Mouse (Mus musculus): ENCODE results near the gene Nfkbia. TPM values are rescaled to one million over a fixed set of nuclear protein-coding genes. Genes with fewer than 3 reads are reported as not detected.
A peak's percentile ranks its signal among the peaks of the same experiment; 100 is the strongest.

Nfkbia gene
- polyA plus RNA-seq, 1 experiment from 2014 or later = 56.9 TPM

DNA sequence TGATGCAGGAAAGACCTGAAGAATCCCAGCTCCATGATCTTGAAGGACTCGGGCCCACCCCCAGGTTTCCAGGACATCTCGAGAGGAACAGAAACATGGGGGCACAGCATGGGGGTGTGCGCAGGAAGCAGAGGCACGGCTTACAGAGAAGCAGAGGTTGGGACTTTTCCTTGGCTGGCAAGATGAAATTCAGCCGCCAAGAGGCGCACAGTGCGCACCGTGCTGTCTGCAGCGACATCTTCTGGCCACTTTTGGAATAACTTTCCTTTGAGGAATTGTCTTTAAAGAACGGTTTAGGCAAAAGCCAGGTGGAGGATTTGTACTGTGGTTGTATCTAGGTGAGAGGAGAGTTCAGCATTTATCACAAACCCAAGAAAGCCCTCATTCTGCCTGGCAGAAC is 6.6 kb upstream of the Nfkbia start:
- DNase-seq (ENCODE audit: low spot score) = peak; percentile 87
- H3K4me1 ChIP-seq = peaks cover 7% of the 10 kb centered on the region; the same call in 1 of the 2 replicates
- no peaks in the 10 kb centered on the region for H3K36me3 ChIP-seq
- H3K9me3 ChIP-seq (replicated peaks) = no peaks in the 10 kb centered on the region
- no peak overlapping the region for H3K27ac ChIP-seq
- H3K4me3 ChIP-seq = no peak overlapping the region
- WGBS = 1% methylated on average over 10 of the region's 10 CpGs
- H3K27me3 ChIP-seq (ENCODE audit: low read depth, poor library complexity, severe bottlenecking) = peaks cover 4% of the 10 kb centered on the region; the same call in 1 of the 2 replicates

- 51% methylated on average over 8 of the region's 8 CpGs for WGBS
- Histone ChIP-seq H3K4me1 (peaks cover 16% of the 10 kb centered on the region), H3K9me3 (replicated peaks) (no peaks in the 10 kb centered on the region), H3K27me3 (ENCODE audit: low read depth, poor library complexity, severe bottlenecking) (no peaks in the 10 kb centered on the region), H3K36me3 (no peaks in the 10 kb centered on the region), H3K4me3 (no peak overlapping the region), H3K27ac (no peak overlapping the region)
- DNase-seq (ENCODE audit: low spot score) = no peak
Measured at GRCm38 (mm10) chr12:55497737-55498136, 5.3 kb upstream of the Nfkbia start.

DNA sequence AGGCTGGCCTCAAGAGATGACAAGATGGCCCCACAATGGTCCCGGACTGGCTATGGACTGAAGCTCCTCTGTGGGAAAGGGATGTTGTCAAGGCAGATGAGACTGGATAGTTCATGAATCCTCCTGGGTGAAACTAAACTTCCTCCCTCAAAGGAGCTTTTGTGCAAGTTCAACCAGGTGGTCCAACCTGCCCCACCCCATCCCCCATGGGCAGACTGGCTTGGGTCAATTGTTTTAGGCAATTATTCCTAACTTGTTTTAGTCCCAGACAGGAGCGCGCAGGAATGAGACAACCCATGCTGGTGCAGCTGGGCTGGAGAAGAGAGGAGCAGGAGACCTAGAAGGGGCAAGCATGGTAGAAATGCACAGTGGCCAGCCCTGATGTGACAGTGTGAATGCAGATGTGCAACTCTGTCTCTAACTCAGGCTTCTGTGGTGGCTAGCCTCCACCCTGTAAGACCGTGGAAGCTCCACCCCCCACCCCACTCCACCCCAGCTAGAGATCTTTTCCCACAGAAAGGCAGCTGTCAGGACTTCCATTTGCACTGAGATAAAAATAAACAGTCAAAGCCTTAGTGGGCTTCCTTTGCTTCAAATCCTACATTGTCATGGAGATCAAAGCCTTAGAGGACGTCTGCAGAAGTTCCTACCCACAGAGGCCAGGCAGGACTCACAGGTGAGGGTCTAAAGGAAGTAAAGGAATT is 3.6 kb upstream of the Nfkbia start:
- Histone ChIP-seq H3K36me3 (peaks cover 2% of the 10 kb centered on the region), H3K27ac (no peak overlapping the region), H3K4me3 (no peak overlapping the region), H3K27me3 (ENCODE audit: low read depth, poor library complexity, severe bottlenecking) (no peaks in the 10 kb centered on the region), H3K9me3 (replicated peaks) (no peaks in the 10 kb centered on the region), H3K4me1 (peaks cover 25% of the 10 kb centered on the region)
- WGBS = 66% methylated on average over 5 of the region's 5 CpGs
- no peak for DNase-seq (ENCODE audit: low spot score)

DNA sequence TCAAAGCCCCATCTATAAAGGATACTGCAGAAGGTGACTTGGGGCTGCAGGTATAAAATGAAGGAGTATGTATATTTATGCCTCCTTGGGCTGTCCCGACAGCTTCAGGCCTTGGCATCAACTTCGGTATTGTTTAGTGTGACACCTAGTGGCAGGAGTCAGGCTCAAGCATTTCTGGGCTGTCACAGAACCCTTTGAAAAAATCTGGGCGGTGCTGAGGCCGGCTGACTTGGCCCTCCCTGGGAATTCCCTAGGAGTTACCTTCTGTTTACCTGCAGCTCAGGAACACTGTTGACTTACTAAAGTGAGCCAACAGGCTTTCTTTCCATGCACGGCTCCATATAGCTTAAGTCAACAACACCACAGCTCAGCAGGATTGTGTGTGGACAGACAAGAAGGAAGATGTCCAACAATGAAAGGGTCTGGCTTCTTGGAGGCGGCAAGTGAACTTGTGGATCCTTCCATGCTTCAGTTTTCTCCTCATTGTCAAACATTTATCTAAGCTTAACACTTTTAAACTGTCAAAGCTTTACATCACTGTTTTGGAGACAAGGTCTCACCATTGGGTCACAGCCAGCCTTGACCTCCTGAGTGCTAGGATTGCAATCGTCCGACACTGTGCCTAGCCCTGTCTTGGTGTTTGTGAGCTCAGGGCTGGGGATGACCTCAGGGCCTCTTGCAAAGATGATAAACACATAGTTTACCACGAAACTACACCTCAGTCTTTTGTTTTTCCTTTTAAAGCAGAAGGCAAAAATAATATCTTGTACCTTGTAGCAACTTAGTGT is 2.9 kb upstream of the Nfkbia start:
- Histone ChIP-seq H3K27me3 (ENCODE audit: low read depth, poor library complexity, severe bottlenecking) (no peaks in the 10 kb centered on the region), H3K27ac (no peak overlapping the region), H3K4me1 (peaks cover 32% of the 10 kb centered on the region), H3K4me3 (no peak overlapping the region), H3K9me3 (replicated peaks) (no peaks in the 10 kb centered on the region), H3K36me3 (peaks cover 9% of the 10 kb centered on the region)
- DNase-seq (ENCODE audit: low spot score) = peak; percentile 62
- WGBS = 42% methylated on average over 9 of the region's 9 CpGs

- H3K36me3 ChIP-seq = peaks cover 27% of the 10 kb centered on the region
- no peaks in the 10 kb centered on the region for H3K27me3 ChIP-seq (ENCODE audit: low read depth, poor library complexity, severe bottlenecking)
- H3K27ac ChIP-seq = peak overlapping the region; percentile 98; the same call in 1 of the 2 replicates
- no peak for DNase-seq (ENCODE audit: low spot score)
- peaks cover 30% of the 10 kb centered on the region for H3K4me1 ChIP-seq
- peak overlapping the region; percentile 77 for H3K4me3 ChIP-seq
- H3K9me3 ChIP-seq (replicated peaks) = no peaks in the 10 kb centered on the region
- WGBS = 46% methylated on average over 8 of the region's 8 CpGs
Measured at GRCm38 (mm10) chr12:55493381-55493780, 934 bp upstream of the Nfkbia start.

DNA sequence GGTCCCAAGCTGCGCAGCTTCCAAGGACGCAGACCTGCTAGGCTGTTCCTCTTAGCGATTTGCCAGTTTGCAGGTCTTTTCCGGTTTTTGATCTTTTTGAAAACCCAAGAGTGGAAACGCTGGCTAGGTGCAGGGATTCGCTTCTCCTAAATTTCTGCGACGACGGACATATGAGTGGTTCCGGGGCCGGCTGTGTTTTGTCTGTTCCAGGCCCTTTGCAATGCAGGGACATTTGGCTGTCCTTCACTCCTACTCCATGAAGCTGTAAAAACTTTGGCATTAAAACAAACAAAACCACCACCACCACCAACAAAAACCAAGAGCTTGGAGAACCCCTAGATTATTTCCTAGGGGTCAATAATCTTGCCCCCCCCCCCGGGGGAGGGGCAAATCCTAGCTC is 494 bp upstream of the Nfkbia start:
- DNase-seq (ENCODE audit: low spot score) = no peak
- peak overlapping the region; percentile 98 for H3K27ac ChIP-seq
- H3K4me3 ChIP-seq = peak overlapping the region; percentile 77
- under 1% methylated on average over 12 of the region's 12 CpGs for WGBS
- H3K4me1 ChIP-seq = peaks cover 28% of the 10 kb centered on the region
- H3K36me3 ChIP-seq = peaks cover 32% of the 10 kb centered on the region
- H3K27me3 ChIP-seq (ENCODE audit: low read depth, poor library complexity, severe bottlenecking) = no peaks in the 10 kb centered on the region
- H3K9me3 ChIP-seq (replicated peaks) = no peaks in the 10 kb centered on the region

GRCm38 (mm10) chr12:55491516-55492183 is 797 bp downstream of the Nfkbia start:
- H3K4me1 ChIP-seq = peaks cover 27% of the 10 kb centered on the region
- peaks cover 43% of the 10 kb centered on the region for H3K36me3 ChIP-seq
- DNase-seq (ENCODE audit: low spot score) = peak; percentile 88
- H3K4me3 ChIP-seq = peak overlapping the region; percentile 77
- 4% methylated on average over 55 of the region's 57 CpGs for WGBS
- H3K9me3 ChIP-seq (replicated peaks) = no peaks in the 10 kb centered on the region
- peak overlapping the region; percentile 98 for H3K27ac ChIP-seq
- H3K27me3 ChIP-seq (ENCODE audit: low read depth, poor library complexity, severe bottlenecking) = no peaks in the 10 kb centered on the region

GRCm38 (mm10) chr12:55490722-55491449 is 1.6 kb downstream of the Nfkbia start:
- H3K4me1 ChIP-seq = peaks cover 27% of the 10 kb centered on the region
- H3K27me3 ChIP-seq (ENCODE audit: low read depth, poor library complexity, severe bottlenecking) = no peaks in the 10 kb centered on the region
- peak overlapping the region; percentile 98 for H3K27ac ChIP-seq
- 87% methylated on average over 13 of the region's 13 CpGs for whole genome bisulfite sequencing
- no peaks in the 10 kb centered on the region for H3K9me3 ChIP-seq (replicated peaks)
- DNase-seq (ENCODE audit: low spot score) = no peak
- peak overlapping the region; percentile 77 for H3K4me3 ChIP-seq
- H3K36me3 ChIP-seq = peaks cover 47% of the 10 kb centered on the region

DNA sequence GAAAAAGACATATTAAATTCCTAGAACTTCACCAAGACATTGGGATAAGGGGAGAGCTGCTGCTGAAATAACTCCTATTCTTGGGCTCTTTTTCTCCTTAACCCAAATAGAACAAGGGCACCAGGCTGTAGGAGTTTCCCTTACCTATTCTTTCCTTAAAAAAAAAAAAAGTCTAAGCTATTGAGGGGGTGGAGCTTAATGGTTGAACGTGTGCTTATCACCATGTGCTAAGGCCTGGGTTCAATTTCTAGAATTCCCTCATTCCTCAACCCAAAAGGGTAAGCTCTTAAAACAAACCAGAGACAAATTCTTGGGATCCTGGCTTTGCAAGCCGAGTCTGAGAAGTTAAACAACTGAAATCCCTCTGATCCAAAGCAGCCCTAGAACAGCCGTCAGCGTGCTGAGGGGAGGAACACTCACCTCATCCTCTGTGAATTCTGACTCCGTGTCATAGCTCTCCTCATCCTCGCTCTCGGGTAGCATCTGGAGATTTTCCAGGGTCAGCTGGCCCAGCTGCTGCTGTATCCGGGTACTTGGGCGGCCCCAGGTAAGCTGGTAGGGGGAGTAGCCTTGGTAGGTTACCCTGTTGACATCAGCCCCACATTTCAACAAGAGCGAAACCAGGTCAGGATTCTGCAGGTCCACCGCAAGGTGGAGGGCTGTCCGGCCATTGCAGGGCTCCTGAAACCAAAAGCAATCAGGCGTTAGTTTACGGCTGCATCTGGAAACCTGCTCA is 2.3 kb downstream of the Nfkbia start:
- H3K36me3 ChIP-seq = peaks cover 50% of the 10 kb centered on the region
- H3K27ac ChIP-seq = no peak overlapping the region
- H3K27me3 ChIP-seq (ENCODE audit: low read depth, poor library complexity, severe bottlenecking) = no peaks in the 10 kb centered on the region
- H3K4me3 ChIP-seq = no peak overlapping the region
- no peaks in the 10 kb centered on the region for H3K9me3 ChIP-seq (replicated peaks)
- H3K4me1 ChIP-seq = peaks cover 27% of the 10 kb centered on the region
- DNase-seq (ENCODE audit: low spot score) = no peak
- WGBS = 89% methylated on average over 14 of the region's 14 CpGs

DNA sequence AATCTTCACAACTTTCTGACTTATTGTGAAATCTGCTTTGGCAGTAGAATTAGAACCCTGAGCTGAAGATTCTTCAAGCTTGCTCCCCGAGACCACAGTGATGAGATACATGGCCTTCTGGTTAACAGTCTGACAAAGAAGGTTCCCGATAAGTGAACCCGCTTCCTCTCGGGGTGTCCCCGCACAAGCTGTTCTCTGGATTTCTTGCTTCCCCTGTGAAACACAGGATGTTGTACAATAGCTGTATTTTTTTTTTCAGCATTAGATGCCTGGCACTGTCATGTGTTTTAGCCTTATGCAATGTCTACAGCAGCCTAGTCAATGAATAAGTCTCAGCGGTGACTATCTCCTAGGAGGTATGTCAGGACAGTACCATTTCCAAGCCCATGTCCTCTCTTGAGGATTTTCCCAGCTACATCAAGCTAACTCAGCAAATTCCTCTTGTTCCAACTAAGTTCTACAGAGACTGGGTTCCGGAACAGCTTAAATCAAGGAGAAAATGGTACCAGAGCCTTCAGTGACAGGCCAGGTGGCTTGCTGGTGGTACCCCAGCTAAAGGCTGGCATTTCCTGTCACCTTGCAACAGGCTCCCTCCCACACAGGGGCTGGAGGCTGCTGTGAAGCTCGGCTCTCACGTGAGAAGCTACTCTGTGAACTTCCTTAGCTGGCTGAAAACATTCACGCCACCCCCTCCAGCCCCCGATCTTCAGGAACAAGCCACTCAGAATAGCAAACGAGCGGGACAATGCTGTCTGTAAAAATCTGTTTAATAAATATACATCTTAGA is 3.6 kb downstream of the Nfkbia start:
- peaks cover 50% of the 10 kb centered on the region for H3K36me3 ChIP-seq
- H3K4me1 ChIP-seq = peaks cover 31% of the 10 kb centered on the region
- WGBS = 90% methylated on average over 13 of the region's 13 CpGs
- DNase-seq (ENCODE audit: low spot score) = no peak
- H3K27ac ChIP-seq = no peak overlapping the region
- no peak overlapping the region for H3K4me3 ChIP-seq
- H3K9me3 ChIP-seq (replicated peaks) = no peaks in the 10 kb centered on the region
- no peaks in the 10 kb centered on the region for H3K27me3 ChIP-seq (ENCODE audit: low read depth, poor library complexity, severe bottlenecking)

- no peak for DNase-seq (ENCODE audit: low spot score)
- Histone ChIP-seq H3K4me1 (peaks cover 29% of the 10 kb centered on the region), H3K27me3 (ENCODE audit: low read depth, poor library complexity, severe bottlenecking) (no peaks in the 10 kb centered on the region), H3K36me3 (peaks cover 50% of the 10 kb centered on the region), H3K9me3 (replicated peaks) (no peaks in the 10 kb centered on the region), H3K27ac (no peak overlapping the region), H3K4me3 (no peak overlapping the region)
- 97% methylated on average over 7 of the region's 7 CpGs for WGBS
Measured at GRCm38 (mm10) chr12:55487843-55488660, 4.4 kb downstream of the Nfkbia start.
